Mouse (Mus musculus) adrenal gland, postnatal 10 days (tissue): ENCODE data around the gene Mrtfb. TPM values are rescaled to one million over a fixed set of nuclear protein-coding genes. Genes with fewer than 3 reads are reported as not detected.
A peak's percentile ranks its signal among the peaks of the same experiment; 100 is the strongest.
"Not testable (repeated sequence)": the region's sequence is repeated elsewhere in the genome, so short reads cannot be mapped to it uniquely, and the experiment has no call there.

Source experiments
- DNase-seq: peaks from one replicate; pipeline ENCODE4 v3.0.0; 2021; ENCODE audit warnings: mixed read lengths
- total RNA-seq, 2 experiments: library from RNA; stranded (reverse); gene quantifications; 2 replicates each; pipeline ENCODE4 v1.2.3; 2021

Mrtfb gene
- total RNA-seq, 2 experiments from 2014 or later, result 28.8 to 34.0 TPM

DNA sequence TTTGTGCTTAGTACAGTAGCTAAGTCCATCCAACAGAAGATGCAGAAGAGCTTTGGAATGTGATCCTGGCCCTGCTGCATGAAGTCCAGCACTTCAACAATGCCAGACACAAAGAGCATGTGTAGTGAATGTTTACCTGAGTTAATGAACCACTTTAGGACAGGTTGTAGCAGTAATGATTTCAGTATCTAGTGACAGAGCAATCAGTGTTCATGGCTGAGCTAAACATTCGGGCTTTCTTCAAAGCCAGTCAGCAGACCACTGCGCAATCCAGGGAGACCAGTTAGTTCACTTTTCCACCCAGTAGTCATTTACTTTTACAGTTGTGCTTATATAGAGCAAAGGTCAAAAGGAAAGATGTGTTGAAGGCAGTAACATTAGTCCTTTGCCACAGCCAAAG, 20.0 kb downstream of the Mrtfb start:
- DNase-seq, result no peak

DNA sequence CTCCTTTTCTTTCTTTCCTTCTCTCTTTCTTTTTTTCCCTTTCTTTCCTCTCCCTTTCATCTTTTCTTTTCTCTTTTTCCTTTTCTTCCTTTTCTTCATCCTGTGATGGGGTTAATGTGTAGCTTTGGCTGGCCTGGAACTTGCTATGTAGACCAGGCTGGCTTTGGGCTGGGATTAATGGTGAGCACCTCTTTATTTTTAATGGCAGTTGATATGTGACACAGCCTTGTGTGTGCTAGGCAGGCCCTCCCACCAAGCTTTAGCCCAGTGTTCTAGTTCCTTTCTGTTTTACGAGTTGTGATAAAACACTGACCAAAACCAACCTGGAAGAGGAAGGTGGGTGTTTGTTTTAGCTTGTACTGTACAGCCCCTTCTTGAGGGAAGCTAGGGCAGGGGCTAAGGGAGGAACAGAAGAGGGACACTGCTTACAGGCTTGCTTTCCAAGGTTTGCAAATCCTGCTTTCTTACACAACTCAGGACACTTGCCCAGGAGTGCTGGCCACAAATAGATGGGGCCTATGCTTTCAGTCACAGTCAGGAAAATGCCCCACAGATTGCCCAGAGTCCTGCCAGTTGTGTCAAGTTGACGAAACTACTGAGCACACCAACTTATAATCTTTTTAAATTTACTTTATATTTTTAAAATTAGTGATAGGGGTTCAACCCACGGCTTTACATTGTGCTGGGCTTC, 20.6 kb downstream of the Mrtfb start:
- DNase-seq, result peak; percentile 43

DNA sequence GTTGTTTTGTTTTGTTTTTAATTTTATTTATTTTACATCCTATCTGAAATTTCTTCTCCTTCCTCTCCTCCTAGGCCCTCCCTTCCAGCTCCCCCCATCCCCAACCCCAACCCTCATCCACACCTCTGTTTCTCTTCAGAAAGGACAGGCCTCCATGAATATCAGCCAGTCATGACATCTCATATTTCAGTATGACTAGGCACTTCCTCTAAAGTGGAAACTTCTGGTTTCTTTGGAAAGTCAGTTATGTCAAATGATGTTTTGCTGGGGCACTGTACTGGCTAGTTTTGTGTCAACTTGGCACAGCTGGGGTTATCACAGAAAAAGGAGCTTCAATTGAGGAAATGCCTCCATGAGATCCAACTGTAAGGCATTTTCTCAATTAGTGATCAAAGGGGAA, 30.1 kb downstream of the Mrtfb start:
- not testable (repeated sequence) for DNase-seq

DNA sequence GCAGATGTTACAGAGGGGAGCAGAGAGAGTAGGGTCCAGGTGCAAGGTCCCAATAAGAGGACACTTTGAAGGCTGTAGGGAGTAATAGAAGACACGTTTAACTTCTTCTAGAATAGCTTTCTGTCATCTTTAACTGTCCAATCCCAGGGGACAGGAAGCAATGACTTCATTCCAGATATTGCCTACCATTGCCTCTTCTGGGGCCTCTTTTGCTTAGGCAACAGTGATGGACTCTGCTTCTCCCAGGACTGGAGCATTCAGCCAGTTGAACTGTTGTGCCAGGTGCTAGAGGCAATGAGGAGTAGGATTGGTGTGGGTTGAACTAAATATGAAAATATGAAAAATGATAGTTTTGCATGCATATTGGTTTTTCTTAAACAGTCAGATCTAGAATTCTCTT, 41.6 kb downstream of the Mrtfb start:
- no peak for DNase-seq

DNA sequence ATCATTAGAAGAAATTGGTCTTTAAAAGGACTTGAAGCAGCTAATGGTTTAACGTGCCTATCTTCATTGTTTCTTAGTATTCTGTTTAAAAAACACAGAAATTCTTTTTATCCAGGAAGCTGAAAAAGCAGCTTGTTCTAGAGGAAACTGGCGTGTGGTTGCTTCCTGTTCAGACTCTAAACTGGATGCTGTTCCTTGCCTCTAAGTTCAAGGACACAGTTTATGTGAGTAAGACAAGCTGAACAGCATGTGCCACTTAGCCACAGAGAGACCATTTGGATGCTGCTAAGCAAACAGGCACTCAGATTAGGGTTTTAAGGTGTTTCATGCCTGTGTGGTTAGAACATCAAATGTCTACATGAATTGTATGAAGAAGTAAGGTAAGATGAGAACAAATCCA, 42.7 kb downstream of the Mrtfb start:
- no peak for DNase-seq

DNA sequence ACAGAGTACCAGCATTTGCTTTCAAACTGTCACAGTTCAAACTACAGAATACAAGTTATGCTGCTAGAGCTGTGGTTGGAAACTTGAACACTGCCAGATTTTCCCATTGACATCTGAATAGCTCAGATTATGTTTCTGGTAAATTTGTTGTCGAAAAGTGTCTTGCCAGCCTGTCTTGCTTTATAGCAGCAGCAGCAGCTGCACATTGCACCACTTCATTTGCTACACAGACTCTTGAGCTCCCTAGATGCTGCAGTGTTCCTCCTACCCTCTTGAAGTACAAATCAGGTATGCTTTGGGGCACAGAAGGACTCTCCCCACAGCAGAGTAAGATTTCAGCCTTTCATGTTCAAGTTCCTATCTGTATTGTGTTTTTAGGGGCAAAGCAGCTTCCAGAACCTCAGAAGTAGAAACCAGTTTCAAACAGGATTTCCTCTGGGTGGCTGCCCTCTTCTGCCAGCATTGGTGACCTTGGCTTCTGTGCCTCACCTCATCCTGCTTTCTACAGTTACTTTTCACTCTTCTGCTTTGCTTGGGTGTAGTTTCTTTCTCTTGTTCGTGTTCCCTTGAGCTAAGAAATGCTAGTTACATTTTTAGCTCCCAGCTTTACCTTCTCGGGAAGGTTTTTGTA, 49.9 kb downstream of the Mrtfb start:
- no peak for DNase-seq

DNA sequence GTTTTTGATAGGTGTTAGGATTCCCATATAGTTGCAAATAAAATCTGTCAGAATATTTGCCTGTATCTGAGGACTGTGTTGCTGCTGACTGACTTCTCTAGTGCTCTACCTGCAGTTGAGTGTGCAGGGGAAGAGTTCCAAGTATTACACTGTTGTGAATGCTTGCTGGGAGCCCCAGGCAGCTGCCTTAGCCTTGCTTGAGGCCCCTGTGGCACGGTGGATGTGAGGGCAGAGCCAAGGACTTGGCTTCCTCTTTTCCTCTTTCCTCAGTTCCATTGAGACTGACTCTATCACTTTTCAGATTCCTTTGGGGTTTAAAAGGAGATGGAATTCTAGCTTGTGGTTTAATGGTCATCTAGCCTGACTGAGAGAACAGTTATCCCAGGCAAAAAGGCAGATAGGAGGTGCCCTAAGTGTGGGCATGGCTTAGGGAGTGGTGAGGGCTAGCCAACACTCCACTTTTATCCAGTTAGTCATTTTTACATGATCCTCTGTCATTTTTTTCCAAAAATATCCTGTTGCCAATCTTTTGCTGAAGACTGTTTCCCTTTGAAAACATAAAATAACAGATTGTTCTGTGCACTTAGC, 53.9 kb downstream of the Mrtfb start:
- no peak for DNase-seq

DNA sequence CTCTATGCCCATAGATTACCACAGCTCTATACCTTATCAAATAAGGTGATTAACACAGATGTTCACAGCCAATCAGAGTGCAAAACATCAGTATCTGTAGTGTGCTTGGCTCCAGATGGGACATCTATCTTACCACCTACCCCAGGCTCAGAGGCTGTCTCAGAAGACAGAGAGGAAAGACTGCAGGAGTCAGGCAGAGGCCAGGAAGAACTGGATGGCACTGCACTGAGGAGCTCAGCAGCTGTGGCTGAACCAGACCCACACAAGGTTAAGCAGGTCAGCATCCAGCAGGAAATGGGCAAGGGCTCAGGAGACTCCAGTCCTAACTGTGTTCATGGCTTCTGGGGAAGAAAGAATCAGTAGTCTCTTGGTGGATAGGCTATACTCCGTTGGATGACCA, 55.1 kb downstream of the Mrtfb start:
- DNase-seq, result no peak

DNA sequence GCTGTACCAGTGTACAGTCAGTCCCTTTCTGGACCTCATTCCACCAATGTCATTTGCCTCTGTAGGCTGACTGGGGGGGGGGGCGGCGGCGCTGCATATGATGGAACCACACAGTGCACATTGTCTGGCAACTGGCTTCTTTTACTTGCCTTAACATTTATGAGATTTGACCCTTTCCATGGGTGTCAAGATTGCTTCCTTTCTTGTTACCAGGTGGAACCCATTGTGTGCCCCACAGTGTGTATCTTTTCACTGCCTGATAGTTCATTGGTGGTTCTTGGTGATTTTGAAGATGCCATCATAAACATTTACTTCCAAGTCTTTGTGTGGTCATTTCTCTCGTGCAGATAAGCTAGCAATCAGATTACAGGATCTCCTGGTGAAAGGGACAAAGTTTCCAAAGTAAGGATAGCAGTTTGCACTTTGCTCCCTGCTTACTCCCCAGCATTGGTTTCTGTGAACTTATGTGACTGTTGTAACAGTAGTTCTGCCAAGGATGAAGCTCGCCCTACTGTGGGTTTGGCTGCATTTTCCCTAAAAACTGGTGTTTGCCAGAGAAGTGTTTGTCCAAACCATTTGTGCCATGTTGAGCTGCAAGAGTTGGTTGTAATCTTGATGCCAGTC, 56.9 kb downstream of the Mrtfb start:
- no peak for DNase-seq

DNA sequence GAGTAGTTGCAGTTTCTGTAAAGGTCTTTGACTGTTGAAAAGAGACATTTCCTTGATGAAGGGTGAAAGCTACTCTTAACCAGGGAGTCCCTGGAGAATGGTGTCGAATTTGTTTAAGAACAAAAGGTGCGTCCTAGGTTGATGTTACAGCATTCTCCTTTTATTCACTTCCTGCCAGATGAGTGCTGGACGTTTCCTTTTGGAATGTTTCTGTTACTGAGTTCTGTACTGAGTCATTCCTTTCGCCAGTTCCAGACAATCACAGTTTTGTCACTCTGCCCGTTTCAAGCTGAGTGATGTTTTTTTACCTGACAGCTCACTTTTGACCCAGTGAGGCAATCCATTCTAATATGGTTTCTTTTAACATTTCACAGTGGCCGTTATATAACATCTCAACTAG, 67.5 kb downstream of the Mrtfb start:
- peak; percentile 31 for DNase-seq

DNA sequence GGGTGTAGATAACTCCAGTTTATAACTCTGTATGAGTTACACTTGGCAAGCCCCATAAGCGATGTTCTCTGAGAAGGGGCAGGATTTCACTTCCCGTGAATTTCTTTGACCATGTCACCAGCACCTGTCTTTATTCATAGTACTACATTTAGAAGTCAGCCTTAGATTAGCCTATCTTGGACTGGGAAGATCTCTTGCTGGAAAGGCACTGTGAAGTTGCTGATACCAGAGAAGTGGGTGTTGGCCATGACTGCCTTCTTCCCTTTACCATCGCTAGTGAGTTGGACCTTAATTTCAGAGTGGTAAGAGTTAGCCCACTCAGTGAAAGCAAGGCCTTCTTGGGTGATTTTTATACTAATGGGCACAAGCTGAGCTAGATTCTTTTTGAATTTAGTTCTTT, 70.3 kb downstream of the Mrtfb start:
- no peak for DNase-seq

DNA sequence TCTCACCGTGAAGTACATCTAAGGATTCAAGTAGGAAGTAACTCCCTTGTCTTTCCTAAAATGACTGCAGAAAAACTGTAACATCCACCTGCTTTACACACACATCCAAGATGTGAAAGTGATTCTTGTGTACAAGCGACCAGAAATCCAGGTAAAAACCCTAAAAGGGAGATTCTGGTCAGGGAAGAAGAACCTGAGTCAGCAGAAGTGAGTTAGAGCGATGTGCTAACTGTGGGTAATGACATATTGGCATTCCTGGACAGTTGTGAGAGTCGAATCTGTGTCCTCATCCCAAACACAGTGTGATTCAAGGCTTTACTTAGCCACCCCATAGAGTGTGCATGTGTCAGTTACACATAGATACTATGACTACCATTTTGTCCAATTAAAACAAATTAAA, 72.4 kb downstream of the Mrtfb start:
- no peak for DNase-seq

DNA sequence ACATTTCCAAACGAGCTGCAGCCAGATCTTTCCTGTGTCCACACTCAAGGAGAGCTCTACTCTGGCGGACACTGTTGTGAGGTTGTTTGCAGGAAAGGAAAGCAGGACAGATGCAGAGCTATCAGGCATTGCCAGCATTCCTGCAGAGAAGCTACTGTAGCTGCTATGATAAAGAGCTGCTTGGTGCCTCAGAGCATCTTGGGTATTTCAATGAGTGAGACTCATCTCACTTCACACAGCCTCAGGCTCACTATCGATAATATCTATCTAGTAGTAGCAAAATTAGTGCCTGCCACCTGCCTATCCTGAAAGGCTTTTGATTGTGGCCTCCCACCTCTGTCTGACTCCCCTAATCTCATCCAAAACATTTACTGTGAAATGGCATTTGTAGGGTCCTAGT, 73.4 kb downstream of the Mrtfb start:
- DNase-seq, result no peak

DNA sequence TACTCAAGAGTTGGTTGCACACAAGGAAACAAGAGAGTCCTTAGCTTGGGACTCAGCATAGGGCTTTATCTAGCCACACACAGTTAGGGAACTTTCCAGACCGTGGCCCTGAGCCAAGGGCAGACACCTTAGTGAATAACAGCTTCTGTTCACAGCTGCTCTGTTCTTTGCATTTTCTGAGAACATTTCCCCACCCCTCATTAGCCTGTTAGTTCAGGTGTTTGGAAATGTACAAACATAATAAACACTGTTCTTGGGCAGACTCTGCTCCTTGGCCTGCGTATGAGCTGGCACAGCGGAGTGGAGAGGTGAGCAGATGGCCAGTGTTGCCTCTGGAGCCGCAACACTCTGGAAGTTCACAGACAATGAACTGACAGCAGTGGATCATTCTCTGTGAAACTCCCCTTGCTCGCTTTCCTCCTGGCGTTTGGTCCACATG, 74.0 kb downstream of the Mrtfb start:
- DNase-seq, result no peak

DNA sequence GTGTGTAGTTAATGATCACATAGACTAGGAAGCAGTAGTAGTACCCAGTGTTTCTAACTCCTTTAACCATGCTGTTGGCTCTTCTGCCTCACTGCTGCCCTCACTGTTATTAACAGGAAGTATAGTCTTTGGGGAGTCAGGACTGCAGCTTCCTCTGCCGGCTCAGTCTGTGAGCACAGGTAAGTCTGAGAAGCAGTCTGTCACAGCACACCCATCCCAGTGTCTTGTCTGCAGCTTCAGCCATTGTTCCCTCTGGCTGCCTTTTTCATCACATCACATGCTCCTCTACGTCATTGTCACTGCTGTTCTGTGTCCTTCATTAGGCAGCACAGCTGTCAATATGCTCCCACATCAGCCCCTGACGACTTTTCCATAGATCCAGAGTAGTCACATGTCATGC, 75.6 kb downstream of the Mrtfb start:
- DNase-seq, result no peak

DNA sequence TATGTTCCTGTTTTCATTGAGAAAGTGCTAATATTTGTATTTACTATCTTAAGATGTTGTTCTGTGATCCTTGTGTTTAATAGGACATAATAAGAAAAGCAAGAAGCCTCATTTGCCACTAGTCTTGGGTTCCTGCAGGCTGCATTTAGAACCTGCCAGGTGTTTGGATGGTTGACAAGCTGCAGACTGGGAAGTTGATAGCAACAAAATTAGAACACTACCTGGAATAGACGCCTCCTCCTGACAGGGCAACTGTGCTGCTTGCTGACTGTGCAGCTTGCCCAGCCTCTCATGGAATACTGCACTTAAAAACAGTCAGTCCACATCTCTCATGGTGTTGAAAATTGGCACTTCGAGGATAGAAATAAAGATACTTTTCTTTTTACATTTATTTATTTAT, 76.3 kb downstream of the Mrtfb start:
- DNase-seq, result no peak

DNA sequence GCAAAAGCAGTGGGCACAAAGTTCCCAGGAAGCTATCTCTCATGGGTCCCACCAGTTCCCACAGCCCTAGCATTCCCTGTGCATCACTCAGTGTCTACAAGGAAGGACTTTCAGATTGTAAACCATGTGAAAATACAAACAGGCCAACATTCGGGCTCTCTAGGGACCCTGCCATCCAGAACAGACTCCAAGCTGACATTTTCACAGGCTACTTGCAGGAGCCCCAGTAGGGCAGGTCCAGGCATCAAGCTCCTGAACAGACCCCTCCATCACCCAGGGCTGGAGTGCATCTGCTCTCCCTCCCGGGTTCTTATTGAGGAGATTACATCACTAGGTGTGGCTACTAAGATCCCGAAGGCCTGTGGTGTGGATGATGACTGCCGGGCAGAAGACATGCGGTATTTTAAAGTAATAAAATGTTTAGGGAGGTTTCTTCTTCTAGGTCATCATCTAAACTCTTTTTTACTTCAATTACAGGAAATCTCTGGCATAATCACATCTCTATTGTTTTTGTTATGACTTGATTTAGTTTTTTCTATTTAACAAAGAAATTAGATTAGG, 77.6 kb downstream of the Mrtfb start:
- DNase-seq, result no peak

DNA sequence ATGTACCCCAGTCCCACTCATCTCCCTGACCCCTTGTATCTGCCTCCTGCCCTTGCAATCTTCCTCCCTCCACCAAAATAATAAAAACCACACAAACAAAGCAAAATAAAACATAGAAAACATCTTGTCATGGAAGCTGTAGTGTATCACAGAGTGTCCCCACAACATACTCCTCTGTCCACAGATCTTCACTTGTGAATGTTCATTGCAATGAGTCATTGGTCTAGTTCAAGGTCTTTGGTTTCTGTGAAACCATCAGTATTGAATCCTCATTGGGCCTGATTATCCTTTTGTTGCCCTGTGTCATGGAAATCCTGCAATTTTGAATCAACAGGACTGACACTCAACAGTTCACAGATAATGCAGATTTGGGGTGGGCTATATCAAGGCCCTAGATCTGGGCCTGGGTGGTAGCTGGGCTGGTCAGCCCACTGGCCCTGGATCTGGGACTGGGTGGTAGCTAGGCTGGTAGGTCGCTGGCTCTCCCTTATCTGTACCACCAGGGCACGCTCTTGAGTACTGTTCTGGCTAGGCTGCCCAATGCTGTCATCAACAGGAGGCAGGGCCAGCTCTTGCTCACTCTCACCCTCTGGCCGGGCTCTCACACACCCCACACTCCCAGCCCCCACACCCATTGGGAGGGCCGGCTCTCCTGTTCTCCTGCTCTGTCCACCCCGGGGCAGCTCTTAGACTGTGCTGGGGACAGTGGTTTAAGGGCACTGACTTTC, 80.4 kb downstream of the Mrtfb start:
- peak; percentile 35 for DNase-seq

DNA sequence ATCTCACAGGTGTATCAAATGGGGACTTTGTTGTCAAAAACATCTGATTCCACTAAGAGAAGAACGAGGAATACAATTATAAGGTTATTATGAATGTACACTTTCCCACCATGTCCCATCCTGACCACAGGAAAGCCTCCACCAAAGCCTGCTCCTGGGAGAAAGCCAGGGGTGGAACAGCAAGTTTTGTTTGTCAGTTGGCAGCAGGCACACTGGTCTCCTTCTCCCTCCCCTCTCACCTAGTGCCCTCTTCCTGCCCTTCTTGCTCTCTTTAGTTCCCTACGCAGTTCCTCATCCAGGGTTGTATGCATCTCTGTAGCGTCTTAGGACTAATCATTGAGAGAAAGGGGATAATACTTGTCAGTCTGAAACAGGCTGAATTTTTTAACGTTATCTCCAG, 81.8 kb downstream of the Mrtfb start:
- peak; percentile 46 for DNase-seq

DNA sequence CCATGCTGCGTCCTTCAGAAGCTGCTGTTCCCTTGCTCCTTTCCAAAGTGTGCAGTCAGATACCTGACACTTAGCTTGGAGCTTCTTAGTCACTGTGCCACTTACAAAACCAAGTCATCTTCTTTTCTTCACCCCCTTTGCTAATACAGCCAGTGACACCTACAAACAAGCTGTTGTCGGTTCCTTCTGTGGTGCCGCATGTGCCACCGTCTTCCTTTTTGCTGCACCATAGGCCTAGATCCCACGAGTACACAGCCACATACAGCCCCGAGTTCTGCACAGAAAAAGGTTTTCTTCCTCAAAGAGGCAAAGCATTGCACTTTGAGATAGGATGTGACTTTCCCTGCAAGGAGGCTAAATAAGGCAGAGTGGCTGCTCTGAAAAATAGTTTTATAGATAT, 83.2 kb downstream of the Mrtfb start:
- no peak for DNase-seq

DNA sequence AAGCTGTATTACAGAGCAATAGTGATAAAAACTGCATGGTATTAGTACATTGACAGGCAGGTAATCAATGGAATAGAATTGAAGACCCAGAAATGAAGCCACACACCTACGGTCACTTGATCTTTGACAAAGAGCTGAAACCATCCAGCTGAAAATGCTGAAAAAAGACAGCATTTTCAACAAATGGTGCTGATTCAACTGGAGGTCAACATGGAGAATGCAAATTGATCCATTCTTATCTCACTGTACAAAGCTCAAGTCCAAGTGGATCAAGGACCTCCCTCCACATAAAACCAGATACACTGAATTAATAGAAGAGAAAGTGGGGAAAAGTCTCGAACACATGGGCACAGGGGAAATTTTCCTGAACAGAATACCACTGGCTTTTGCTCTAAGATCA, 89.5 kb downstream of the Mrtfb start:
- not testable (repeated sequence) for DNase-seq

DNA sequence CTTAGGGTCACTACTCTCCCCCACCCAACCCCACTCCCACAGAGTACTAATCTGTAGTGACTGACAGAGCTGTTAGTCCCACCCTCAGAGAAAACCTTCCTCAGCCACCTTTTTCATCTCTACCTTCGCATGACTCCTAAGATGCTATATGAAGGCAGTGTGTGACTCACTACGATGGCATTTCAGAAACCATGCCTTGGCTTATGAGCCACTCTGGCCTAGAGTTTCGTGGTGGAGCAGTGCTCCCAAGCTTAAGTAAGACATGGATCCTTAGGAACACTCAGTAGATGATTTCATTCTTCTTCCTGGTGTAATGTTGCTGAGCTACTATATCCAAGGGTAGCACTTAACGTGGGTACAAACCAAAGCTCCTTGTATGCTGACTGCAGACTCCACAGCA, 94.4 kb downstream of the Mrtfb start:
- no peak for DNase-seq
